Mouse (Mus musculus): ENCODE measurements around the gene Tmem198b. TPM values are rescaled to one million over a fixed set of nuclear protein-coding genes. Genes with fewer than 3 reads are reported as not detected.

The Tmem198b gene
- polyA plus RNA-seq, 1 experiment from 2014 or later: 19.6 TPM

DNA sequence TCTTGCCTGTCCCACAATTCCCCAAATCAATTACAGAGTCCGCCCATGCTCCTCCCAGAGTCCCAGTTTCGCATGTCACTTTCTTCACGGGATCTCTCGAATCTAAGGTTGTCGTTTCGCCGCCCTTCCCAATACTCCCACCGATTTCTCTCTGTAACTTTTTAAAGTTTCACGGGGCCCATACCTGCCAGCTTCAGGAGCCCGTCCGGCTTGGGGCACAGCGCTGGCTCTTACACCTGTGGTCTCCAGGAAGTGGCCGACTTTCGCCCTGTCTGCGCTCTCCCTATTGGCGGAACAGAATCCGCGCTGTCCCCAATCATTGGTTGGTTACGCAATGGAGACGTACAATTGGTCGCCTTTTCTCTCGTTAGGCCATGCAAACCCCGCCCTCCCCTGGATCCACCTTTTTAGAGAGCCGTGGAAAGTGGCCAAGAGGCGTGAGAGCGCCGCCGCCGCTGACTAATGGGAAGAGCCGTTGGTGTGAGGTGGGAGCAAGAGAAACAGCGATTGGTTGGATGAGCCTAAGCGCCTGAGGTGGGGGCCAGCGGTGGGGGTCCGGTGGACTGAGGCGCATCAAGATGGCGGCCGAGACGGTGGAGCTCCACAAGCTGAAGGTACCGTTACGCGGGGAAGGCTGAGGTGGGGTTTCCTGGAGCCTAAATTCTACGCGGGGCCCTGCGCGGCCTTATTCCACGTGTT, 17.3 kb upstream of the Tmem198b start, which contains the start of gene Ormdl2:
Gene Ormdl2, minus strand, starts transcription at position 288 of the 699 bp plus-strand sequence.
- Histone ChIP-seq H3K4me2 (peak within 1 kb of the TSS; percentile 94), H3K4me3 (peak within 1 kb of the TSS; percentile 90), H3K27ac (ENCODE audit: poor library complexity, severe bottlenecking) (peak within 1 kb of the TSS; percentile 67), H3K4me1 (replicated peaks) (peaks cover 12% of the 10 kb centered on the region), H3K9me3 (replicated peaks) (no peaks in the 10 kb centered on the region), H3K36me3 (peaks cover 40% of the 10 kb centered on the region), H3K27me3 (replicated peaks) (no peaks in the 10 kb centered on the region), H3K9ac (peak within 1 kb of the TSS; percentile 89)
- ATAC-seq (ENCODE audit: insufficient number of reproducible peaks, low FRiP score): peak; percentile 99
- WGBS: under 1% methylated on average over 46 of the region's 46 CpGs

DNA sequence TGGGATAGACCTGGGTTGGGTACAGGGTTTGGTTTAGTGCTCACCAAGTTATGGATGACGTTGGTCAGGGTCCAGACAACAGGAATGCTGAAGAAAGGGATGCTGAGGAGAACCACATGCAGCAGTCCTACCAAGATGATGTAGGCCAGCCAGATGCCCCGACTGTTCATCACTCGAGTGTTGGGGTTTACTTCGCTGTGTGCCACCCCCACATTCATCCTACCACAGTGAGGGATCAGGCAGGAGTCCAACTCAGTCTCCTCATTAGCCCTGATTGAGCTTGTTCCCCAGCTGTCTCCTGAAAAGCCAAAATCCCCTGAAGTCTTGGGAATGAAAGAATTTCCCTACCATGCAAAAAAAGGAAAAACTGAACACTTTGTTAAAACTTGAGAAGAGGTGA, 16.0 kb upstream of the Tmem198b start:
- Histone ChIP-seq H3K27me3 (replicated peaks) (no peaks in the 10 kb centered on the region), H3K4me2 (0 out of 2 replicates have a peak overlapping the region, but pooled peaks have one; percentile 76), H3K4me1 (replicated peaks) (peaks cover 12% of the 10 kb centered on the region), H3K27ac (ENCODE audit: poor library complexity, severe bottlenecking) (no peak overlapping the region), H3K36me3 (peaks cover 46% of the 10 kb centered on the region), H3K9me3 (replicated peaks) (no peaks in the 10 kb centered on the region), H3K9ac (no peak overlapping the region), H3K4me3 (no peak overlapping the region)
- ATAC-seq (ENCODE audit: insufficient number of reproducible peaks, low FRiP score): no peak
- WGBS: 88% methylated on average over 4 of the region's 4 CpGs

DNA sequence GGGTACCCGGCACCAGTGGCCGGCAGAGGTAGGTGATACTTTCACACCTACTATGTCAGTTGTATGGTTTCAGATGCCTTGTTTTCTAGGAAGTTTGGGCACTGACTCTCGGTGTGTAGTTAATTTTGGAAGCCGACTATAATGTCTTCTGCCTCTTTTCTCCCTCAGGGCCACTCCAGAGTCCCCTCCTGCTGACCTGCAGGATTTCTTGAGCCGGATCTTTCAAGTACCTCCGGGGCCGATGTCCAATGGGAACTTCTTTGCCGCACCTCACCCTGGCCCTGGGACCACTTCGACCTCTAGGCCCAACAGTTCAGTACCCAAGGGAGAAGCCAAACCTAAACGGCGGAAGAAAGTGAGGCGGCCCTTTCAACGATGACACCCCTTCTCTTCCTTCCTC, 12.9 kb upstream of the Tmem198b start, which contains the start of gene Sarnp:
Gene Sarnp, plus strand, starts transcription at position 301 of the 400 bp plus-strand sequence.
- Histone ChIP-seq H3K27me3 (replicated peaks) (no peaks in the 10 kb centered on the region), H3K4me2 (no peak within 1 kb of the TSS), H3K4me3 (no peak within 1 kb of the TSS), H3K9ac (no peak within 1 kb of the TSS), H3K36me3 (peaks cover 64% of the 10 kb centered on the region), H3K27ac (ENCODE audit: poor library complexity, severe bottlenecking) (no peak within 1 kb of the TSS), H3K9me3 (replicated peaks) (no peaks in the 10 kb centered on the region), H3K4me1 (replicated peaks) (peaks cover 5% of the 10 kb centered on the region; the same call in 1 of the 2 replicates)
- 89% methylated on average over 13 of the region's 13 CpGs for WGBS
- no peak for ATAC-seq (ENCODE audit: insufficient number of reproducible peaks, low FRiP score)

DNA sequence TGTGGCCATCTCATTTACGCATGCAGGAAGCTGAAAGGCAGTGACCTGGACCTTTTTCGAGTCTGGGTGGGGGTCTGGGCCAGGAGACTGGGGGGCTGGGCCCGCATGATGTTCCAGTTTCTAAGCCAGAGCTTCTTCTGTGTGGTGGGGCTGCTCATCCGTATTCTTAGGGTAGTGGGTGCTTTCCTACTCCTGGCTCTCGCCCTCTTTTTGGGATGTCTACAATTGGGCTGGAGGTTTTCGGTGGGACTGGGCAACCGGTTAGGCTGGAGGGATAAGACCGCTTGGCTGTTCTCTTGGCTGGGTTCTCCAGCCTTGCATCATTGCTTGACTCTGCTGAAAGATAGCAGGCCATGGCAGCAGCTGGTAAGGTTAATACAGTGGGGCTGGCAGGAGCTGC, 2.8 kb upstream of the Tmem198b start:
- Histone ChIP-seq H3K27me3 (replicated peaks) (no peaks in the 10 kb centered on the region), H3K36me3 (peaks cover 38% of the 10 kb centered on the region), H3K27ac (ENCODE audit: poor library complexity, severe bottlenecking) (0 out of 2 replicates have a peak overlapping the region, but pooled peaks have one; percentile 1), H3K4me2 (peak overlapping the region; percentile 85), H3K4me1 (replicated peaks) (peaks cover 53% of the 10 kb centered on the region), H3K9me3 (replicated peaks) (no peaks in the 10 kb centered on the region), H3K4me3 (peak overlapping the region; percentile 77), H3K9ac (peak overlapping the region; percentile 86)
- whole genome bisulfite sequencing: 82% methylated on average over 8 of the region's 8 CpGs
- ATAC-seq (ENCODE audit: insufficient number of reproducible peaks, low FRiP score): no peak

DNA sequence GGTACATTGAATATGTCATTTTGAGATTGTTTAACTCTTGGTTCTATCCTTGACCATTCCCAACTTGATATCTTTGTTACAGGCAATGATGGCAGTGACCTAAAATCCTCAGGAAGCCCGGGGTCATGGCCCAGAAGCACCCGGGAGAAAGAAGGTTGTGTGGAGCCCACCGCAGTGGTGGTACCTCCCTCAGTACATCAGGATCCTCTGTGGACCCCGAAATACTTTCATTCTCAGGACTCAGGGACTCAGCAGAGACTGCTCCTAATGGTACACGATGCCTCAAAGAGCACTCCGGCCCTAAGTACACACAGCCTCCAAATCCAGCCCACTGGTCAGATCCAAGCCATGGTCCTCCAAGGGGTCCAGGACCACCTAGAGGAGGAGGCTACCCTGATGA, 1.9 kb upstream of the Tmem198b start:
- Histone ChIP-seq H3K4me1 (replicated peaks) (peaks cover 53% of the 10 kb centered on the region), H3K36me3 (peaks cover 47% of the 10 kb centered on the region), H3K27ac (ENCODE audit: poor library complexity, severe bottlenecking) (peak overlapping the region; percentile 96), H3K4me3 (peak overlapping the region; percentile 77), H3K9ac (peak overlapping the region; percentile 86), H3K27me3 (replicated peaks) (no peaks in the 10 kb centered on the region), H3K9me3 (replicated peaks) (no peaks in the 10 kb centered on the region), H3K4me2 (peak overlapping the region; percentile 85)
- WGBS: 54% methylated on average over 6 of the region's 6 CpGs
- no peak for ATAC-seq (ENCODE audit: insufficient number of reproducible peaks, low FRiP score)

DNA sequence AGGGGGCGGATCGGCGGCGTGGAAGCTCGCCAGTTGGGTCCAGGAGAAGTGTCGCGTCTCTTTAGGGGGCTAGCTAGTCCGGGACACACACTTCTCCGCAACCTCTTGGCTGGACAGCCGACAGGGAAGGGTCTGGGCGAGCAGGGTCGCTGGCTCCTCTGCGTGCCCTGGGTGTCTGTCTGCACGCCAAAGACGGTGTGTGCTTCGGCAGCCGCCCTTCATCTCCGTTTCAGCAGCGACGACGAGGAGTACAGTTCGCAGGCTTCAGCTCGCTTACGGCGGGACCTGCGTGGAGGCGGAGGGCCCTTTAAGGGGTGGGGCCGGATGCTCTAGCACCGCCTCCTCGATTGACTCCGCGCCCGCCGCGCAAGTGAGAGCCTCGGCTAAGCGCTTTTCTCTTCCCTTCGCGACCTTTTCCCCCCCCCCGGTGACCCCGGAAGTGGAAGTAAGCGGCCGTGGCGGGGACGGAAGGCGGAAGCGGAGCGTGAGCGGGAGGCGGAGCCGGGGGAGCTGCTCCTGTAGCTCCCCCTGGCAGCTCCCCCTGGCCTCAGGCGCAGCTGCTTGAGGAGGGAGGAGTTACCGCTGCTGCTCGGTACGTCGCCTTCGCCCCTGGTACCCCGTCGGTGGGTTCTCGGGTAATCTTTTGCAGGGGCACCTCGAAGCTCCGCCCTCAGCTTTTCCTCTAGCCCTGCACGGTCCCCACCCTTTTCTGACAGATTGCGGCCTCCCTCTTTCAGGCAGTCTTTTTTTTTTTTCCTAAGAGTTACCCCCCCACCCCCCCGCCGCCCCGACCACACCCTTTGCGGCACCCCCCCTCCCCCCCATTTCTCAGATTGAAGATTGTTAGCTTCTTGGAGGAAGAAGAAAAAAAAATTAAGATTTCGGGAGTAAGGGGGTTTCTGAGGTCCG, 1.2 kb upstream of the Tmem198b start:
- Histone ChIP-seq H3K27ac (ENCODE audit: poor library complexity, severe bottlenecking) (peak overlapping the region; percentile 96), H3K27me3 (replicated peaks) (no peaks in the 10 kb centered on the region), H3K9ac (peak overlapping the region; percentile 86), H3K36me3 (peaks cover 53% of the 10 kb centered on the region), H3K9me3 (replicated peaks) (no peaks in the 10 kb centered on the region), H3K4me1 (replicated peaks) (peaks cover 53% of the 10 kb centered on the region), H3K4me3 (peak overlapping the region; percentile 77), H3K4me2 (peak overlapping the region; percentile 85)
- ATAC-seq (ENCODE audit: insufficient number of reproducible peaks, low FRiP score): peak; percentile 94
- WGBS: under 1% methylated on average over 67 of the region's 70 CpGs

DNA sequence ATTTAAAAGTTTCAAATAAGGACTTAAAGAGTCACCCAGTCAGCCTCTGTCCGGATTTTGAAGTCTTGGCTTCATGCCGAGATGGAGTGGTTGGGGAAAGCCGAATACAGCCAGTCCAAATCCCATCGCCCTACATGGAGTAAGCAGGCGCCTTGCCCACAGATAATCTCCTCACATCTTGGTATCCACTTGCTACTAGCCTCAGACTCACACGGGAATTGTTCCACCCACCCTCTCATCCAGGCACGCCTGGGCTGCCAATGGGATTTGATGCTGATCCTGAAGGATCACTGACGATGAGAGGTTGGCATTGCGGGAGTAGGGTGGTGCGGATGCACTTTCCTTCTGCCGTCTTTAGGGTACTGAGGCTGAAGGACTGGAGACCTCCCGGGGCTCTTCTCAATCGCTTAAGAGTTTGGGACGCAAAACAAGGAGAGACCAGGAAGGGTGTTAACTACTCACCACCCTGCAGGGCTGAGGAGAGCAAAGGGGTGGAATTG, 349 bp downstream of the Tmem198b start, which contains the start of gene Dnajc14:
Gene Dnajc14, plus strand, starts transcription at position 292 of the 500 bp plus-strand sequence.
- Histone ChIP-seq H3K36me3 (peaks cover 46% of the 10 kb centered on the region), H3K4me2 (peak within 1 kb of the TSS; percentile 85), H3K4me3 (peak within 1 kb of the TSS; percentile 77), H3K9ac (peak within 1 kb of the TSS; percentile 86), H3K27ac (ENCODE audit: poor library complexity, severe bottlenecking) (peak within 1 kb of the TSS; percentile 96), H3K4me1 (replicated peaks) (peaks cover 45% of the 10 kb centered on the region), H3K9me3 (replicated peaks) (no peaks in the 10 kb centered on the region), H3K27me3 (replicated peaks) (no peaks in the 10 kb centered on the region)
- WGBS: under 1% methylated on average over 14 of the region's 14 CpGs
- ATAC-seq (ENCODE audit: insufficient number of reproducible peaks, low FRiP score): peak; percentile 15; the same call in 1 of the 2 replicates

DNA sequence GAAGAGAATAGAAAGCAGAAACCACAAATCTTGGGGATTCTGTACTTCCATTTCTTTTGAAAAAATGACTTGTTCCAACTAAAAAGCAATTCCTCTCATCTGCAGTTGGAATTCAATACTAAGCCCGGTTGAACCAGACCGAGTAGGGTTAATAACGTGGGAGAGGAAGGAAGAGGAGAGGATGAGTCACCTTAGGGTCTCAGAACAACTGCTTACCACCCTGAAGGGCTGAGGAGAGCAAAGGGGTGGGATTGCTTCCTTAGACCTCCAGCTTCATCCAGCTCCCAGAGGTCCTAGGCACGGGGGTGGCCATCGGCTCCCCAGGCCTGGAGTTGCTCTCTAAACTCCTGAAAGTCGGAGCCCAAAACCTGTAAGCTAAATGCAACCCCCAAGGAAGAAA, 809 bp downstream of the Tmem198b start:
- no peaks in the 10 kb centered on the region for H3K27me3 ChIP-seq (replicated peaks)
- peak overlapping the region; percentile 86 for H3K9ac ChIP-seq
- peak overlapping the region; percentile 96 for H3K27ac ChIP-seq (ENCODE audit: poor library complexity, severe bottlenecking)
- WGBS: 12% methylated on average over 6 of the region's 6 CpGs
- peak overlapping the region; percentile 77 for H3K4me3 ChIP-seq
- no peak for ATAC-seq (ENCODE audit: insufficient number of reproducible peaks, low FRiP score)
- H3K4me1 ChIP-seq (replicated peaks): peaks cover 40% of the 10 kb centered on the region
- peaks cover 46% of the 10 kb centered on the region for H3K36me3 ChIP-seq
- H3K9me3 ChIP-seq (replicated peaks): no peaks in the 10 kb centered on the region
- peak overlapping the region; percentile 85 for H3K4me2 ChIP-seq

DNA sequence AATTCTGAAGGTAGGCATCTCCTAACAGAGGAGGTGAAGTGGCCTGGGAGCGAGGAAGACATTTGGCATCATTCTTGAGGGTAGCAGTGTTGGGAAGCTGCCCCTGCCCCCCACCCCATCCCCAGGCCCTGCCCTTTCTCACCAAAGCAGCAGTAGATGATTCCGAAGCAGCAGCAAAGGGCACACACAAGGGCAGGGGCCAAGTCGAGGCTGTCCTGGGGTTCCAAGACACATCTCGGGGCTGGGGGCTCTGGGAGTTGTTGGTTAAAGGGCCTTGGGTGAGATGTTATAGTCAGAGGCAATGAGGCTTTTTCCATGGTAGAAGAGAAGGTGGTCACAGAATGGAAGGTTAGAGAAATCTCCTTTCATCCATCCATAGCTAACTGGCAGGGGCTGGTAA, 1.2 kb downstream of the Tmem198b start:
- Histone ChIP-seq H3K9ac (peak overlapping the region; percentile 86), H3K4me2 (peak overlapping the region; percentile 85), H3K4me3 (peak overlapping the region; percentile 77), H3K4me1 (replicated peaks) (peaks cover 36% of the 10 kb centered on the region), H3K36me3 (peaks cover 42% of the 10 kb centered on the region), H3K9me3 (replicated peaks) (no peaks in the 10 kb centered on the region), H3K27me3 (replicated peaks) (no peaks in the 10 kb centered on the region), H3K27ac (ENCODE audit: poor library complexity, severe bottlenecking) (peak overlapping the region; percentile 96; the same call in 1 of the 2 replicates)
- WGBS: 46% methylated on average over 4 of the region's 4 CpGs
- no peak for ATAC-seq (ENCODE audit: insufficient number of reproducible peaks, low FRiP score)

DNA sequence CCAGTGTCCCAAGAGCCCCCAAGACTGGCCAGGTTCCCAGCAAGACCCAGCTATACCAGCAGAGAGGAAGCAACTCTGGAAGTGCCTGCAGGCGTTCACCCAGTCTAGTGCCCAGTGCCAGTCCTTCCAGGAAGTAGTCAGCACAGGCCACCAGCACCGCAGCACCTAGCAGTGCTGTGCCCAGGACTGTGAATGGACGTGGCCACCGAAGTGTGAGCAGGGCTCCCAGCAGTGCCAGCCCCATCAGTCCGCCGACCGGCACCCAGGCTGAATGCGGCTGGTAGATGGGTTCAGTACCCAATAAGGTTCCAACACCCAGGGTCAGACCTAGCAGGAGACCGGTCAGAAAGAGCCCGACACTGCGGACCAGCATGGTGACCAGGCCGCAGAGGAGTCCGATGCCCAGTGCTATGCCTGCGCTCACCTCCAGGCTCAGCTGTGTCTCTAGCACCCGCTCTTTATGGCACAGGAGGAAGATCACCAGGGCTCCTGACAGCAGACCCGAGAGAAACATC, 2.1 kb downstream of the Tmem198b start:
- no peaks in the 10 kb centered on the region for H3K27me3 ChIP-seq (replicated peaks)
- peaks cover 34% of the 10 kb centered on the region for H3K36me3 ChIP-seq
- H3K27ac ChIP-seq (ENCODE audit: poor library complexity, severe bottlenecking): no peak overlapping the region
- H3K4me3 ChIP-seq: no peak overlapping the region
- peaks cover 27% of the 10 kb centered on the region for H3K4me1 ChIP-seq (replicated peaks)
- no peak overlapping the region for H3K9ac ChIP-seq
- no peak for ATAC-seq (ENCODE audit: insufficient number of reproducible peaks, low FRiP score)
- H3K9me3 ChIP-seq (replicated peaks): no peaks in the 10 kb centered on the region
- peak overlapping the region; percentile 85; the same call in 1 of the 2 replicates for H3K4me2 ChIP-seq
- 85% methylated on average over 16 of the region's 16 CpGs for WGBS
